Mouse (Mus musculus) testis, adult 2 months (tissue): ENCODE measurements around the gene Mpdz. TPM values are rescaled to one million over a fixed set of nuclear protein-coding genes. Genes with fewer than 3 reads are reported as not detected.

Experiments used
- H3K27ac ChIP-seq: fragments of 200-500 bp; 2 replicates; pipeline ENCODE4 v1.5.1; 2012; ENCODE audit warnings: low read depth, low read length; ENCODE audit not compliant: control insufficient read depth, insufficient read depth
- H3K27me3 ChIP-seq: fragments of 200-500 bp; 2 replicates; pipeline ENCODE4 v1.6.1; 2012; ENCODE audit warnings: mild to moderate bottlenecking, low read length, moderate library complexity; ENCODE audit not compliant: control insufficient read depth, insufficient read depth
- H3K36me3 ChIP-seq: fragments of 200-500 bp; 2 replicates; pipeline ENCODE4 v1.6.1; 2012; ENCODE audit warnings: mild to moderate bottlenecking, low read length; ENCODE audit not compliant: control insufficient read depth, insufficient read depth
- H3K4me1 ChIP-seq: fragments of 200-500 bp; 2 replicates; pipeline ENCODE4 v1.6.1; 2012; ENCODE audit warnings: low read length; ENCODE audit not compliant: control insufficient read depth, insufficient read depth
- H3K4me3 ChIP-seq: fragments of 200-500 bp; 2 replicates; pipeline ENCODE4 v1.5.1; 2012; ENCODE audit warnings: low read depth, mild to moderate bottlenecking, low read length, moderate library complexity, mixed read lengths; ENCODE audit not compliant: control insufficient read depth
- CTCF ChIP-seq: fragments of 200-500 bp; IDR thresholded peaks from 2 replicates; pipeline ENCODE4 v1.5.1; 2012; ENCODE audit warnings: low read depth, mild to moderate bottlenecking, inconsistent platforms, low read length, moderate library complexity; ENCODE audit not compliant: control insufficient read depth, insufficient read depth, insufficient replicate concordance
- POLR2A ChIP-seq: fragments of 200-500 bp; IDR thresholded peaks from 2 replicates; pipeline ENCODE4 v1.6.1; 2012; ENCODE audit warnings: low read depth, mild to moderate bottlenecking, inconsistent platforms, low read length, moderate library complexity; ENCODE audit not compliant: control insufficient read depth
- polyA plus RNA-seq: library from polyadenylated mRNA; depleted of rRNA; stranded (reverse); fragments of >200 nt; gene quantifications from 2 replicates; pipeline ENCODE4 v1.2.3, GENCODE M21; 2012

Mpdz gene
- polyA plus RNA-seq, 1 experiment = 3.0 TPM

GRCm38 (mm10) chr4:81251934-81252333 is 190.7 kb downstream of the Mpdz start:
- peak; percentile 74 for TF ChIP-seq CTCF
- no peak for TF ChIP-seq POLR2A

DNA sequence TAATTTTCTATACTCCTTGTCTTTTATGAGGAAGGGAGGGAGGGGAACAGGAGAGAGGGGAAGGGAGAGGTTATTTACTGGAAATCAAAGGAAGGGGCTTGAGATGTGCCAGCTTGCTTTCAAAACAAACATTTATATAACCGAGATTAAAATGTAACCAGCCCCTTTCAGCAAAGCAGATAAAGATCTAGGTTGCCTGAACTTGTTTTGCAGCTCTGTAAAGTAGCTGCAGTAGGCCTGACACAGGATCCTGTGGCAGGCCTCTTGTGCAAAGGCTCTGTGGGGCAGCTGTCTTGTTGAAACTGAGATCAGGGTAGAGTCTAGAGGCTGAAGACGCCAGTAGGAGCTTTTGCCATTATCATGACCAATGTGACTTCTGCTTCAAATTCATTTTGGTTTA is 193.4 kb downstream of the Mpdz start:
- Histone ChIP-seq H3K4me1 (no peaks in the 10 kb centered on the region), H3K27me3 (no peaks in the 10 kb centered on the region), H3K27ac (no peak overlapping the region), H3K36me3 (no peaks in the 10 kb centered on the region), H3K4me3 (no peak overlapping the region)
- no peak for TF ChIP-seq CTCF

More at GRCm38 (mm10) chr4:81251934-81252333, 190.7 kb downstream of the Mpdz start:
- Histone ChIP-seq H3K27ac (0 out of 2 replicates have a peak overlapping the region, but pooled peaks have one; percentile 8), H3K36me3 (no peaks in the 10 kb centered on the region), H3K27me3 (no peaks in the 10 kb centered on the region), H3K4me1 (no peaks in the 10 kb centered on the region), H3K4me3 (no peak overlapping the region)

DNA sequence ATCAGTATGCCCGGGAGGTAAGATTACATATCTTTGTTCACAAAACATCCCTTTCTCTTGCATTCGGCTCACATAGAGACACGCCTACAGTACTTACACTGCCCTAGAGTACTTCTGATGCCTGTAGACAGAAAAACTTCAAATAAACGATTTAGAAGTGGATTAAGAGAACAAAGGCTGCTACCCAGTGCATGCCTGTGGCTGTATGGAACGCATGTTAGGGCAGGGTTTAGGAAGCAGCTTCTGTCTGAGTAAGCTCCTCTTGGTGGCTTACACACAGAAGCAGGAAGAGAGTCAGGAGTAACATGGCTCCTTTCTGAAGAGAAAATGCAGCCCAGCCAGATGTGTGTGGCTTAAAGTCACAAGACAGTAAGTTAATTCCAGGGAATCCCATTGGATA is 206.4 kb downstream of the Mpdz start:
- no peaks in the 10 kb centered on the region for H3K36me3 ChIP-seq
- H3K4me1 ChIP-seq = no peaks in the 10 kb centered on the region
- no peaks in the 10 kb centered on the region for H3K27me3 ChIP-seq
- no peak for TF ChIP-seq POLR2A
- no peak for TF ChIP-seq CTCF
- no peak overlapping the region for H3K27ac ChIP-seq
- H3K4me3 ChIP-seq = no peak overlapping the region
